Mouse (Mus musculus) kidney, embryonic 14.5 days (tissue): ENCODE data around the gene Ccdc173. TPM values are rescaled to one million over a fixed set of nuclear protein-coding genes. Genes with fewer than 3 reads are reported as not detected.
"Not testable (repeated sequence)": the region's sequence is repeated elsewhere in the genome, so short reads cannot be mapped to it uniquely, and the experiment has no call there.

Experiments
- ATAC-seq: fragments of 200-750 bp; cut with Nextera tagmentation; 2 replicates; pipeline ENCODE4 v1.8.0; 2017; ENCODE audit warnings: moderate number of reproducible peaks, mild to moderate bottlenecking, moderate TSS enrichment, moderate library complexity; ENCODE audit not compliant: low FRiP score, low TSS enrichment
- H3K27ac ChIP-seq: fragments of 300-500 bp; sonication (generic); 2 replicates; pipeline ENCODE4 v1.5.1; 2014; ENCODE audit warnings: low read depth, mild to moderate bottlenecking, low read length, moderate library complexity, mixed read lengths
- H3K27me3 ChIP-seq: fragments of 300-500 bp; sonication (generic); 2 replicates; pipeline ENCODE4 v1.6.1; 2014; ENCODE audit warnings: mild to moderate bottlenecking, low read length; ENCODE audit not compliant: control insufficient read depth, insufficient read depth
- H3K36me3 ChIP-seq: fragments of 300-500 bp; sonication (generic); 2 replicates; pipeline ENCODE4 v1.6.1; 2014; ENCODE audit warnings: low read length, mixed read lengths; ENCODE audit not compliant: control insufficient read depth, insufficient read depth
- H3K4me1 ChIP-seq: fragments of 300-500 bp; sonication (generic); 2 replicates; pipeline ENCODE4 v1.6.1; 2014; ENCODE audit warnings: low read length, mixed read lengths; ENCODE audit not compliant: control insufficient read depth, insufficient read depth
- H3K4me2 ChIP-seq: fragments of 300-500 bp; sonication (generic); replicated peaks from 2 replicates; pipeline ENCODE4 v1.6.1; 2014; ENCODE audit warnings: low read depth, mild to moderate bottlenecking, low read length
- H3K4me3 ChIP-seq: fragments of 300-500 bp; sonication (generic); 2 replicates; pipeline ENCODE4 v1.5.1; 2014; ENCODE audit warnings: mild to moderate bottlenecking, low read length
- H3K9ac ChIP-seq: fragments of 300-500 bp; sonication (generic); 2 replicates; pipeline ENCODE4 v1.6.1; 2014; ENCODE audit warnings: low read depth, mild to moderate bottlenecking, low read length, moderate library complexity
- H3K9me3 ChIP-seq: fragments of 300-500 bp; sonication (generic); 2 replicates; pipeline ENCODE4 v1.6.1; 2016; ENCODE audit warnings: low read length; ENCODE audit not compliant: control insufficient read depth
- WGBS: fragments of 180-500 bp; shearing (Covaris S2); extraction: QIAGEN DNeasy Blood & Tissue Kit; methylation state at CpG from one replicate; pipeline ENCODE4 v1.1.7; 2014; 5-methylcytosine and 5-hydroxymethylcytosine counted together
- polyA plus RNA-seq: library from polyadenylated mRNA; unstranded; fragments of >200 nt; fragmentation: Nextera tagmentation; extraction: Ambion mirVana; gene quantifications from 2 replicates; pipeline ENCODE4 v1.2.1, GENCODE M21; 2014

Ccdc173 gene
- polyA plus RNA-seq, 1 experiment from 2014 or later, result 3.0 TPM

DNA sequence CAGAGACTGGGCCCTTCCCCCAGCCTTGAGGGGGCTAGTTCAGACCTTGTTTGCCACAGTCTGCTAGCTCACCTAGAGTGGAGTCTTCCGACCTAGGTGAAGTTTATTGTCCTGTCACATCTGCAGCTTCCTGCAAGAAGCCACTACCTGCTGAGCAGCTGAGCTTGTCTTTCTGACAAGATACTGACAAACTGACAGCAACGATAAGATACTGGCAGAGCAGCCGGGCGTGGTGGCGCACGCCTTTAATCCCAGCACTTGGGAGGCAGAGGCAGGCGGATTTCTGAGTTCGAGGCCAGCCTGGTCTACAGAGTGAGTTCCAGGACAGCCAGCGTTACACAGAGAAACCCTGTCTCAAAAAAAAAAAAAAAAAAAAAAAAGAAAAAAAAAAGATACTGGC is 15.3 kb upstream of the Ccdc173 start:
- not testable (repeated sequence) for ATAC-seq
- WGBS, result 87% methylated on average over 7 of the region's 9 CpGs

DNA sequence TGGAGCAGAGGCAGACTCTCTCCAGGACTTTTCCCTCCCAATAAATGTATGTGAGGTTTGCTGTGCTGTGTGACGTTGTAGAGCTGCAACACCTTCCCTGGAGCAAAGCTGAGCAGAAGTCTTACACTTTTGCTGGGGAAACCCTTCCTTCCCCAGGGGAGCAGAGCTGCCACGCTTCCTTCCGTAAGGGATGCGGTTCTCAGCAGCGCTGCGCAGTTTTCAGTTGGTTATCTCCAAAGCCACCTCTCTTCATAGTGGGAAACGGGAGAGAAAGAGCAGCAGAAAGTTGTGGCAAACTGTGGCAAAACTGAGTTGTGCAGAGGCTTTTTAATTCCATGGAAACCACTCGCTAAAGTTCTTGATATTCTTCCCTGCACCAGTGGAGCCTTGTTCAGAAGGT is 14.4 kb upstream of the Ccdc173 start:
- H3K9me3 ChIP-seq, result no peaks in the 10 kb centered on the region
- WGBS, result 66% methylated on average over 8 of the region's 8 CpGs
- H3K27ac ChIP-seq, result no peak overlapping the region
- no peak for ATAC-seq
- H3K9ac ChIP-seq, result no peak overlapping the region
- no peaks in the 10 kb centered on the region for H3K36me3 ChIP-seq
- no peaks in the 10 kb centered on the region for H3K27me3 ChIP-seq
- H3K4me3 ChIP-seq, result no peak overlapping the region
- no peak overlapping the region for H3K4me2 ChIP-seq
- H3K4me1 ChIP-seq, result no peaks in the 10 kb centered on the region

More for the DNA sequence above, 15.3 kb upstream of the Ccdc173 start:
- not testable (repeated sequence) for H3K27me3 ChIP-seq, H3K4me3 ChIP-seq, H3K27ac ChIP-seq, H3K9me3 ChIP-seq, H3K36me3 ChIP-seq, H3K9ac ChIP-seq, H3K4me1 ChIP-seq, H3K4me2 ChIP-seq

DNA sequence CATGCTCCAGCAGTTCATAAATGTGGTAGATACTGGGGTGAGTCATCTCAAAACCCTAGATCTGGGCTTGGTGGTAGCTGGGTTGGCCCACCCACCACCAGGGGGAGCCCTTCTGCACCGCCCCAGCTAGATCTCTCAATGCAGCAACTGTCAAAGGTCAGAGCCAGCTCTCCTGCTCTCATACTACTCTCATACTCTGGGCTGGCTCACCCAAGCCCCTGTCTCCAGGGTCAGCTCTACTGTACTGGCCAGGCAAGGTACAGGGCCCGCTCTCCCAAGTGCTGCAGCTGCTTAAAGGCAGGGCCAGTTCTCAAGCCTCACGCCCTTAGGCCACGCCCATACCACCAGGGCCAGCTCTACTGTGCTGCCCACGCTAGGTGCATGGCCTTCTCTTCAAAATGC is 13.5 kb upstream of the Ccdc173 start:
- H3K9ac ChIP-seq, result no peak overlapping the region
- ATAC-seq, result peak; percentile 69
- no peaks in the 10 kb centered on the region for H3K36me3 ChIP-seq
- H3K4me1 ChIP-seq, result no peaks in the 10 kb centered on the region
- H3K9me3 ChIP-seq, result no peaks in the 10 kb centered on the region
- H3K4me3 ChIP-seq, result no peak overlapping the region
- 57% methylated on average over 5 of the region's 5 CpGs for WGBS
- H3K4me2 ChIP-seq, result no peak overlapping the region
- H3K27me3 ChIP-seq, result no peaks in the 10 kb centered on the region
- H3K27ac ChIP-seq, result no peak overlapping the region

DNA sequence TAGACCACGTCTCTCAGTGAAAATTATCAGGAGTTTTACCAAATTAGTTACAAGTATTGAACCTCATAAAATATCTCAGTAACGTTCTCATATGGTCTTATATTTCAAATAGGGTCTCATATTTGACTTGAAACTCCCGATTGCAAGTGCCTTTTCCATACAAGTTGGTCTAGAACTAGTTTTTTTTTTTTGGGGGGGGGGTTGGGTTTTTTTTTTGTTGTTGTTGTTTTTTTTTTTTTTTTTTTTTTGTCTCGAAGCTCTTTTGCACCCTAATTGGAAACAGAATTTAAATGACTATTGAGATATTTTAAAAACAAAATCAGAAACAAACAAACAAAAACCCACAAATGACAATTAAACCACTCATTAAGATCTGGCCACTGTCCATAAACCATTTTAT is 1.3 kb upstream of the Ccdc173 start:
- 74% methylated on average over 4 of the region's 4 CpGs for WGBS
- H3K4me2 ChIP-seq, result no peak overlapping the region
- no peak overlapping the region for H3K27ac ChIP-seq
- no peak for ATAC-seq
- H3K4me3 ChIP-seq, result no peak overlapping the region; the same call in 1 of the 2 replicates
- H3K4me1 ChIP-seq, result peaks cover 5% of the 10 kb centered on the region; the same call in 1 of the 2 replicates
- H3K36me3 ChIP-seq, result peaks cover 27% of the 10 kb centered on the region
- H3K9ac ChIP-seq, result no peak overlapping the region
- H3K27me3 ChIP-seq, result no peaks in the 10 kb centered on the region
- no peaks in the 10 kb centered on the region for H3K9me3 ChIP-seq

DNA sequence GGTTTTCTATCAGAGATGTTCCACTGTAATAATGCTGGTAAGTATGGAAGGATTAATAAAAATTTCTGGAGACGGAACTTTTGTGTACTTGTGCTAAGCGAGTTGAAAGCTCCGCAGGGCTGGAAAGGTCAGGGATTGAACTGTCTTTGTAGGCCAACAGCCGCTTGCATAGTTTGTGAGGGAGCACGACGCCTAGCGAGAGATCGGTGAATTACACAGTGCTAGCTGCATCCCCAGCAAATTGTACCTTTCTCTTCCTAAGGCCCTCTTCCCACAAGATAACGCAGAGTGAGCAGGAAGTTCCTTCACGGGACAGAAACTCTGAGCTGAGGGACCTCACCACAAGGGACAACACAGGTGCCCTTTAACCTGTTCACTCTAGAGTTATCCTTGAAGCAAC is 910 bp upstream of the Ccdc173 start:
- WGBS, result 3% methylated on average over 10 of the region's 10 CpGs
- H3K4me2 ChIP-seq, result peak overlapping the region; percentile 87
- peak overlapping the region; percentile 68 for H3K4me3 ChIP-seq
- no peaks in the 10 kb centered on the region for H3K9me3 ChIP-seq
- ATAC-seq, result peak; percentile 32
- peaks cover 5% of the 10 kb centered on the region; the same call in 1 of the 2 replicates for H3K4me1 ChIP-seq
- 0 out of 2 replicates have a peak overlapping the region, but pooled peaks have one; percentile 53 for H3K27ac ChIP-seq
- H3K9ac ChIP-seq, result no peak overlapping the region
- H3K27me3 ChIP-seq, result no peaks in the 10 kb centered on the region
- peaks cover 23% of the 10 kb centered on the region for H3K36me3 ChIP-seq

DNA sequence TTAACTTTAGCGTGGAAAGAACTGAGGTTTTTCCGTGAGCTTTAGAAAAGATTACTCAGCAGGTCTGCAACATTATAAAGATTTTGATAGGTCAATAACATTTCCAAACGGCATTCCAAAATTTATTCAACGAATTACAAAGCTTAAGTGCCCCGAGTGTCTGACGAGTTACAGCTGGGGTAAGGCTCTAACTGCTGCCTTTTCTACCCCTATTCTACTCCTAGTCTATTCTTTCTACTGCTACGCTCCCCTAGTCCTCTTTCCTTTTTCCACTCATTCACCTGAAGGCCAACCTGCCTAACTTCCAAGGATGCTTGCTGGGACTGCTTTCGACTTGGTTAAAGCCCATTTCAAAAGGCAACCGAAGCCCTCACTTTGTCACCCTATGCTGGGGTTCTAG is 401 bp downstream of the Ccdc173 start:
- peak; percentile 12 for ATAC-seq

DNA sequence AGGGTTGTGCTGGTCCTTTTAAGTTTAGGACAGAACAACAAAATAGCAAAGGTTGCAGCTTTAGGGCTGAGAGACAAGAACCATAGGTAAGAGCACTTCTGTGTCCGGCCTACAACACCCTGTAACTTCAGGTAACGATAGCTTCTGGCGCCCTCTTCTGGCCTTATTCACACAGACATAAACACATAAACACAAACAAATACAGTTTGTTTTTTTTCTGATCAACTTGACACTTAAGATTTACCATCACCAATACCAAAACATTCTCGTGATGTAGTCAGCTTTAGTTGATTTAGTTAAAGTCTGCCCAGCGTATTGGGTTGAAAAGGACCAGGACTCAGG is 10.6 kb downstream of the Ccdc173 start:
- Histone ChIP-seq H3K9ac (no peak overlapping the region), H3K27ac (no peak overlapping the region), H3K36me3 (no peaks in the 10 kb centered on the region), H3K9me3 (no peaks in the 10 kb centered on the region), H3K4me1 (no peaks in the 10 kb centered on the region), H3K4me3 (no peak overlapping the region), H3K27me3 (no peaks in the 10 kb centered on the region), H3K4me2 (no peak overlapping the region)
- ATAC-seq, result no peak
- WGBS, result 48% methylated on average over 5 of the region's 5 CpGs

More for the DNA sequence above, 401 bp downstream of the Ccdc173 start:
- Histone ChIP-seq H3K4me1 (peaks cover 5% of the 10 kb centered on the region; the same call in 1 of the 2 replicates), H3K4me3 (peak overlapping the region; percentile 68), H3K9ac (peak overlapping the region; percentile 81), H3K36me3 (peaks cover 14% of the 10 kb centered on the region; the same call in 1 of the 2 replicates), H3K4me2 (peak overlapping the region; percentile 87), H3K27ac (0 out of 2 replicates have a peak overlapping the region, but pooled peaks have one; percentile 11), H3K9me3 (no peaks in the 10 kb centered on the region), H3K27me3 (no peaks in the 10 kb centered on the region)
- 22% methylated on average over 9 of the region's 9 CpGs for WGBS

DNA sequence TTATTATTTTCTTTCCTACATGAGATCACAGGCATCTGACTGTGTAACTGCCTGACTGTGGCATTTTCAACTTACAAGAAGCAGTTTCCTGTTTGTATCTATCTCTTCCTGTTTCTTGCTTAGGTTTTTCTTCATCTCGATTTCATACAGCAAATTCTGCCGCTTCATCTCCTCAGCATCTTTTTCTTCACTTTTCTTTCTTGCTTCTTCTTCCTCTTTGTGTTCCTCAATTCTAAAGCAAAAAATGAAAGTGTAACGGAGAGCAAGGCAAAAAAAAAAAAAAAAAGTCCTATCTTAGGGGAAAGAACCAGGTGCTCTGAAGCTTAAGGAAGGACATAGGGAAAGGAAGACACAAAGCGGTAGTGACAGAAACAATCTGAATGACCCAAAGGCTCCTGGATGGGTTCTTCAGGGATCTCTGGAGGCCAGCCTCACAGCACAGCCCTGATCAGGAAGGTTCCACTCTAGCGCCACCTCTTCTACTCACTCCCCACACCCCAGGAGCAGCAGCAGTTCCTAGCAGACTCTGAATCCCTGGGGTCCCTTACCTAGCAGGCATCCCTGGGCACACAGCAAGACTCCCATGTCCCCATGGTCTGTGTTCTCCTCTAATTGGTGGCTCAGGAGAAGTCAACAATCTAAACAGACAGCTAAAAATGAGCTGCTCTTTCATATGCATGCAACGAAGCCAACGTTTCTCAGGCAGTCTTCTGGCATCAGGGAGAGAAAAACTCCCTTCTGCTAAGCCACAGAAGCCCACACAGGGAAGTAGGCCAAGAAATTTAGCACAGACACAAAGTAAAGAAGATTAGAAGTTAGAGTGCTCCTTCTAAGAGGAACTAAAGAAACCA is 11.2 kb downstream of the Ccdc173 start:
- Histone ChIP-seq H3K9ac (no peak overlapping the region), H3K9me3 (no peaks in the 10 kb centered on the region), H3K27me3 (no peaks in the 10 kb centered on the region), H3K27ac (no peak overlapping the region), H3K4me2 (no peak overlapping the region), H3K4me1 (no peaks in the 10 kb centered on the region), H3K4me3 (no peak overlapping the region), H3K36me3 (no peaks in the 10 kb centered on the region)
- no peak for ATAC-seq
- WGBS, result 75% methylated on average over 7 of the region's 7 CpGs

DNA sequence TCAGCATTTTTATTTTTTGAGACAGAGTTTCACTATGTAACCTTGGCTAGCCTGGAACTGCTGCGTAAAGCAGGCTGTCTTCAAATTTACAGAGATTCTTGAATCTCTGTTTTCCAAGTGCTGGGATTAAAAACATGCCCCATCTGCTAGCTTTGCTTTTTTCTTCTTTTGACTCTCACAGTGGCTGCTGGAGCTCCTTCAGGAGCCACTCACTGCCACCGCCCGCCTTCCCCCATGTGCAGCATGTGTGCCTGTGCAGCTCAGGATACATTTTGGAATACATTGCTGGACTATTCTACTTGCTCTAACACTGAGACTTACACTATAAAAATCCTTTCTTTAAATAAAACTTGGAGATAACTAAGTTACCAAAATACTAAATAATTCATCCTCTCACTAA is 16.0 kb downstream of the Ccdc173 start:
- Histone ChIP-seq H3K4me3 (no peak overlapping the region), H3K4me2 (no peak overlapping the region), H3K4me1 (no peaks in the 10 kb centered on the region), H3K36me3 (no peaks in the 10 kb centered on the region), H3K9ac (no peak overlapping the region), H3K9me3 (no peaks in the 10 kb centered on the region), H3K27me3 (no peaks in the 10 kb centered on the region), H3K27ac (no peak overlapping the region)
- WGBS, result 95% methylated on average over 3 of the region's 3 CpGs
- ATAC-seq, result no peak
